Mouse (Mus musculus): ENCODE results near the gene Anapc7. TPM values are rescaled to one million over a fixed set of nuclear protein-coding genes. Genes with fewer than 3 reads are reported as not detected.

Gene Anapc7
- polyA plus RNA-seq, 1 experiment: 35.5 TPM

DNA sequence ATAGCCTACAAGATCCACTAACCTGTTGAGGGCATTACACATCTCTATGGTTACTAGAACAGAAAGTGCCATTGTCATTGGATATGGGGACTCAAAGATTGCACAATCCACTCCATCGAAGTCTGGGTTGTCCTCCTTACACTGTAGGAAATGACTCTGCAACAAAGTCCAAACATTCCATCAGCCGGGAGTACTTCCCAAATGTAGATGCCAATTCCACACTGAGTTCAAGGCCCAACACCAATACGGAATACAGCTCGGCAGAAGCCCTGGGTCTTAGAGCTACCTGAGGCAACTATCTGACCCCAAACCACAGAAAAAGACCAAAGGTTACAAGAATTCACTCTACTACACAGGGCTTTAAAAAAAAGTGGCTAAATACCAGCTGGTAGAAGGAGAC, 36.6 kb downstream of the Anapc7 start:
- Histone ChIP-seq H3K4me3 (ENCODE audit: insufficient read depth, low read length) (no peak overlapping the region), H3K27ac (ENCODE audit: insufficient read depth, low read length) (no peak overlapping the region), H3K4me1 (ENCODE audit: control insufficient read depth, insufficient read depth, low read length) (no peaks in the 10 kb centered on the region)
- TF ChIP-seq CTCF (IDR thresholded peaks at IDR 0.05; ENCODE audit: borderline replicate concordance, insufficient read depth, low read length): no peak

DNA sequence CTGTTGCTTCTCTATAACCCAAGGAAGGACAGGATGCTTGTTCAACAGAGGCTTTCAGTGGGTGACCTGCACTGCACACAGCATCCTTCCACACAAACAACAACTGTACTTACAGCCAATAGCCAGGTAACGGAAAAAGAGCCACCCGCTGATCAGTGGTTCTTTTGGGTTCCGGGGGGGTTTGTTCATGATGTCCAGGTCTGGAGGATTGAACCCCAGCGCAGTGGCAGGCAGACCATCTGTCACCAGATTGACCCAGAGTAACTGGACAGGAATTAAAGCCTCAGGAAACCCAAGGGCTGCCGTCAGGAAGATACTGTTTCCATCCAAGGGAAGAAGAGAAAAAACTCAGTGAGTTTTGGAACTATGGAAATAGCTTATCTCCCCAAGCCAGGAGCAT, 37.8 kb downstream of the Anapc7 start:
- TF ChIP-seq CTCF (IDR thresholded peaks at IDR 0.05; ENCODE audit: borderline replicate concordance, insufficient read depth, low read length) (no peak), POLR2A (IDR thresholded peaks at IDR 0.05; ENCODE audit: low read depth, low read length) (no peak)
- no peak overlapping the region for H3K4me3 ChIP-seq (ENCODE audit: insufficient read depth, low read length)

DNA sequence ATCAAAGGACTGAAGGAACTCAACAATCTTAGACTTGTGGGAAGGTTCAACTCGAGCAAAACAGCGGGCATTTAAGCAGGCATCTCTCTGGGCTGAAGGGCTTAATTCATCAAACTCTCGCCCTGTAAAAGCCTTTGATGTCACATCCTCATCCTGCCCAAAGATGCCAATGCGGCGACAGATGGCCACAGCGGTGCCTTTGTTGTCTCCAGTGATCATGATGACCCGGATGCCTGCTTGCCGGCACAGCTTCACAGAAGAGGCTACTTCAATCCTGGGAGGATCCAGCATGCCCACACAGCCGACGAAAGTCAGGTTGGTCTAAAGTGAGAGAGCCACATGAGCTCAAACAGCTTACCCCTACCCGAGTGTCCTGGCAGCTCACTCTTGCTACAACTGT, 39.2 kb downstream of the Anapc7 start:
- H3K4me3 ChIP-seq (ENCODE audit: insufficient read depth, low read length): no peak overlapping the region
- TF ChIP-seq POLR2A (IDR thresholded peaks at IDR 0.05; ENCODE audit: low read depth, low read length) (no peak), CTCF (IDR thresholded peaks at IDR 0.05; ENCODE audit: borderline replicate concordance, insufficient read depth, low read length) (no peak)
- H3K27ac ChIP-seq (ENCODE audit: insufficient read depth, low read length): no peak overlapping the region
- H3K4me1 ChIP-seq (ENCODE audit: control insufficient read depth, insufficient read depth, low read length): no peaks in the 10 kb centered on the region

More for the DNA sequence above, 37.8 kb downstream of the Anapc7 start:
- Histone ChIP-seq H3K4me1 (ENCODE audit: control insufficient read depth, insufficient read depth, low read length) (no peaks in the 10 kb centered on the region), H3K27ac (ENCODE audit: insufficient read depth, low read length) (no peak overlapping the region)

DNA sequence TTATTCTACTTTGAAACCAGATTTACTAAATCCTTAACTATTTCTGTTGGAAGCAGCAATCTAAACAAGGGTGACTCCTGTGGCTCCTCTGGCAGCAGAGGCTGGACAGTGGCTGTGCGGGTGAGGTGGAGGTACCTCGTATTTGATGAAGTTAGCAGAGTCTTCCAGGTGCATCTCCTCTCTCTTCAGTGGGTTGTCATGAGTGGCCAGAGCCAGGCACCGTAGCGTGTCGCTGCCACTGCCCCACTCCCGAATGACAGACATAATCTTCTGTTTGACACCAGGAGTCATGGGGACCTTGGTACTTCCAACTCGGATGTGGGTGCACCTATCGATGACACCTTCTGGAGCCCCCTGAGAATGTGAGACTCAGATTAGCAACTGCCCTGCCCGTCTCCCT, 39.9 kb downstream of the Anapc7 start:
- Histone ChIP-seq H3K4me1 (ENCODE audit: control insufficient read depth, insufficient read depth, low read length) (no peaks in the 10 kb centered on the region), H3K27ac (ENCODE audit: insufficient read depth, low read length) (no peak overlapping the region), H3K4me3 (ENCODE audit: insufficient read depth, low read length) (no peak overlapping the region)
- TF ChIP-seq POLR2A (IDR thresholded peaks at IDR 0.05; ENCODE audit: low read depth, low read length) (no peak), CTCF (IDR thresholded peaks at IDR 0.05; ENCODE audit: borderline replicate concordance, insufficient read depth, low read length) (no peak)

DNA sequence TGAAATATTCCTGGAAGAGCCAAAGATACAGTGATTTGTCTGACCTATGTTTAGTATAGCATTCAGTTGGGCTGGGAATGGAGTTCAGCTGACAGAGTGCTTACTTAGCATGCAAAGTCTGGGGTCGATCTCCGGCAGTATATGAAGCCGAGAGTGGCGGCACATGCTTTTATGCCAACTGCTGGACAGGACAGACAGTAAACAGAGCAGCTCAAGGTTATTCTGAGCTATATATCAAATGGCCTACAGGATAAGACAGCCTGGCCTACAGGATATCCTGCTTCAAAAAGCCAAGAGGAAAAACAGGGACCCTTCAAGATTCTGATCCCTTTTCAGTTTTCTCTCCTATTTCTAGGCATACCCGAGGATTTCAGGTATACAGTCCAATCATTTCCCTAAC, 50.2 kb downstream of the Anapc7 start:
- no peak overlapping the region for H3K4me3 ChIP-seq (ENCODE audit: insufficient read depth, low read length)
- TF ChIP-seq POLR2A (IDR thresholded peaks at IDR 0.05; ENCODE audit: low read depth, low read length) (no peak), CTCF (IDR thresholded peaks at IDR 0.05; ENCODE audit: borderline replicate concordance, insufficient read depth, low read length) (no peak)
- no peaks in the 10 kb centered on the region for H3K4me1 ChIP-seq (ENCODE audit: control insufficient read depth, insufficient read depth, low read length)
- no peak overlapping the region for H3K27ac ChIP-seq (ENCODE audit: insufficient read depth, low read length)

DNA sequence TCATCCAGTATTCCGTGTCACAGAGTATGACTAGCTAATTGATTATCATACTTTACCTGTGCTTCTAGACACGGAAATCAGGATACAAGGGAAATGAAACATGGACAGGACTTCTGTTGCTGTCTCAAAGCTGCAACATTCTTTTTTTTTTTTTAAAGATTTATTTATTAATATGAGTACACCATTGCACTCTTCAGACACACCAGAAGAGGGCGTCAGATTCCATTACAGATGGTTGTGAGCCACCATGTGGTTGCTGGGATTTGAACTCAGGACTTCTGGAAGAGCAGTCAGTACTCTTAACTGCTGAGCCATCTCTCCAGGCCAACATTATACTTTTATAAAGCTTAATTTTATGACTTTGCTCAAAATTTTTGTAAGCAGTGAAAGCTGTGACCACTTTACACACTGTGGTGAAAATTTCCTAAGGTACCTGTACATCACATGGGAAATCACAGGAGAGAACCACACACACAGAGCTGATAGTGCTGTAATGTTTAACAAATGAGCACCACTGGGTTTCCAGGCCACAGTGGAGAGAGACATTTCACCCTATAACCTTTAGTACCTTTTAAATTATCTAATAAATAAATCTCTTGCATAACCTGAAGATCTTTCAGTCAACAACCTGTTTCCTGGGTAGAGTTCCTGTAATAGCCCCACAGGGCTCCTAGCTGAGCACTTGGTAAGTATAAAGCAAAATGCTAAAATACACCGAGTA, 53.3 kb downstream of the Anapc7 start:
- no peak for TF ChIP-seq CTCF (IDR thresholded peaks at IDR 0.05; ENCODE audit: borderline replicate concordance, insufficient read depth, low read length)
- no peak for TF ChIP-seq POLR2A (IDR thresholded peaks at IDR 0.05; ENCODE audit: low read depth, low read length)
- H3K27ac ChIP-seq (ENCODE audit: insufficient read depth, low read length): no peak overlapping the region
- H3K4me1 ChIP-seq (ENCODE audit: control insufficient read depth, insufficient read depth, low read length): no peaks in the 10 kb centered on the region
- H3K4me3 ChIP-seq (ENCODE audit: insufficient read depth, low read length): no peak overlapping the region

DNA sequence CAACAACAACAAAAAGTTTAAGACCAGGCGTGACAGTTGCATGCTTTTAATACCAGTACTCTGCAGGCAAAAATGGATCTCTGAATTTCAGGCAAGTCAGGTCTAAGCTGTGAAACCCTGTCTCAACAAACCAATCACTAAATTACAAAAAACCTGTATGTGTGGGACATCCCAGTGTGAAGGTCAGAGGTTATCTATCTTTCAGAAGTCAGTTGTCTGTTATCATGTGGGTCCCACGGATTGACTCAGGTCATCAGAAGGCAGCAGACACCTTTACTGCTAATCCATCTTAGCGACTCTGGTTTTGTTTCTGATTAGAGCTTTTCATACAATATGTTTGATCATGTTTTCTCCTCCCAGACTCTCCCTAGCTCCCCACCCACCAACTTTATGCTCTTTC, 54.6 kb downstream of the Anapc7 start:
- no peak overlapping the region for H3K4me3 ChIP-seq (ENCODE audit: insufficient read depth, low read length)
- no peak for TF ChIP-seq POLR2A (IDR thresholded peaks at IDR 0.05; ENCODE audit: low read depth, low read length)
- no peak for TF ChIP-seq CTCF (IDR thresholded peaks at IDR 0.05; ENCODE audit: borderline replicate concordance, insufficient read depth, low read length)
- no peak overlapping the region for H3K27ac ChIP-seq (ENCODE audit: insufficient read depth, low read length)
- H3K4me1 ChIP-seq (ENCODE audit: control insufficient read depth, insufficient read depth, low read length): no peaks in the 10 kb centered on the region

DNA sequence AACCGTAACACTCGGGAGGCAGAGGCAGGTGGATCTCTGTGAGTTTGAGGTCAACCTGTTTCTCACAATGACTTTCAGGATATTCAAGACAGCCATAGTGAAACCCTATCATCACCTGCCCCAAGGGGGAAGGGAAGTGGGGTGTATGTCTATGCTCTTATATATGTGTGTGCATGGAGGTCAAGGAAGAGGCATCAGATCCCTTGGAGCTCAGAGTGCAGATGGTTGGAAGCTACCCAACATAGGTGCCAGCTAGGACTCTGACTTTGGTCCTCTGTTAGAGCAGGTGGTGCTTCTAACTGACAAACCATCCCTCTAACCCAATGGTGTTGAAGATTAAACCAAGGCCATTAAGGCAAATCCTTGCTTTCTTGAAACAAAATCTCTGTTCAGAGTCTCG, 56.0 kb downstream of the Anapc7 start:
- Histone ChIP-seq H3K27ac (ENCODE audit: insufficient read depth, low read length) (no peak overlapping the region), H3K4me3 (ENCODE audit: insufficient read depth, low read length) (no peak overlapping the region), H3K4me1 (ENCODE audit: control insufficient read depth, insufficient read depth, low read length) (peaks cover 2% of the 10 kb centered on the region; the same call in 1 of the 2 replicates)
- TF ChIP-seq POLR2A (IDR thresholded peaks at IDR 0.05; ENCODE audit: low read depth, low read length) (no peak), CTCF (IDR thresholded peaks at IDR 0.05; ENCODE audit: borderline replicate concordance, insufficient read depth, low read length) (no peak)

DNA sequence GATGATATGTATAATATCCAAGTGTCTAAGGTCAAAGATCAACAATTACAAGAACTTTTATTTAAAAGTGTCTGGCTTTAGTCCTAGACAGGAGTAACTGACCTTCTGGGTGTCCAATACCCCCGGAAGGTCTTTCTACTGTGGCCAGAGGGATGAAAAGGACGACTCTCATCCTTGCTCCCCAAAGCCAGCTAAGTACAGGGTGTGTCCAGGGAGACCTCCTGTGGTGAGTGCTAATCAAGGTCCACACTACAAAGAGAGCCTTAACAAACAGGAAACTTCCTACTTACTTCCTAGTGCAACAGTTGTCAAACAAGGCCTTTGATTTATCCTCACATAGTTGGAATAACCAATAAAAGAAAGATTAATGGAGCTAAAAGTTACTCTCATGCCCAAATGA, 57.6 kb downstream of the Anapc7 start:
- no peak for TF ChIP-seq POLR2A (IDR thresholded peaks at IDR 0.05; ENCODE audit: low read depth, low read length)
- TF ChIP-seq CTCF (IDR thresholded peaks at IDR 0.05; ENCODE audit: borderline replicate concordance, insufficient read depth, low read length): no peak
- Histone ChIP-seq H3K4me3 (ENCODE audit: insufficient read depth, low read length) (no peak overlapping the region), H3K27ac (ENCODE audit: insufficient read depth, low read length) (no peak overlapping the region), H3K4me1 (ENCODE audit: control insufficient read depth, insufficient read depth, low read length) (peaks cover 6% of the 10 kb centered on the region)

DNA sequence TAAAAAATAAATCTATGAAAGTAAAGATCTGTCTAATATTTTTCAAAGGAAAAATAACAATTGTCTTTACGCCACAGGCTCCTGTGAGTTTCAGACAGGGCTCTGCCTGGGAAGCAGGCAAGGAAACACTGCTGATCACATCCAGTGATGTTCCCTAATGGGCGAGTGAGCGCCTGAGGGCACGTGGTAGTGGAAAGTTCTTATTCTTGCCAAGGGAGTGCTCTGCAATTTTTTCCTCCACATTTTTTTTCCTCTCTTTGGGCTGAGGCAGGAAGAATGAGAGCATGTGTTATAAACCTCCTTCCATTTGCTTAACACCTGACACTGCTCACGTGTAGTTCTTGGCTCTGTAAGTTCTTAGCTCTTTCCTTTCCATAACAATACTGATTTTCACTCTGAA, 60.4 kb downstream of the Anapc7 start:
- peak overlapping the region; percentile 0; the same call in 1 of the 2 replicates for H3K27ac ChIP-seq (ENCODE audit: insufficient read depth, low read length)

More for the DNA sequence above, 60.4 kb downstream of the Anapc7 start:
- no peak for TF ChIP-seq POLR2A (IDR thresholded peaks at IDR 0.05; ENCODE audit: low read depth, low read length)
- no peak for TF ChIP-seq CTCF (IDR thresholded peaks at IDR 0.05; ENCODE audit: borderline replicate concordance, insufficient read depth, low read length)
- H3K4me3 ChIP-seq (ENCODE audit: insufficient read depth, low read length): no peak overlapping the region
- peaks cover 6% of the 10 kb centered on the region for H3K4me1 ChIP-seq (ENCODE audit: control insufficient read depth, insufficient read depth, low read length)
